Mouse (Mus musculus) heart, postnatal 0 days (tissue): ENCODE measurements around the gene Capza2. TPM values are rescaled to one million over a fixed set of nuclear protein-coding genes. Genes with fewer than 3 reads are reported as not detected.
A peak's percentile ranks its signal among the peaks of the same experiment; 100 is the strongest.

ENCODE experiments used
- ATAC-seq: fragments of 200-750 bp; cut with Nextera tagmentation; 2 replicates; pipeline ENCODE4 v1.8.0; 2017; ENCODE audit warnings: low read depth, moderate number of reproducible peaks, moderate library complexity; ENCODE audit not compliant: insufficient read depth
- DNase-seq: peaks from one replicate; pipeline ENCODE4 v3.0.0-alpha.2; 2016; ENCODE audit warnings: low spot score
- H3K27ac ChIP-seq: fragments of 300-500 bp; sonication (generic); 2 replicates; pipeline ENCODE4 v1.5.1; 2014; ENCODE audit warnings: low read depth, mild to moderate bottlenecking
- H3K27me3 ChIP-seq: fragments of 300-500 bp; sonication (generic); 2 replicates; pipeline ENCODE4 v1.6.1; 2014; ENCODE audit warnings: low read length, mixed read lengths; ENCODE audit not compliant: control insufficient read depth, insufficient read depth
- H3K36me3 ChIP-seq: fragments of 300-500 bp; sonication (generic); replicated peaks from 2 replicates; pipeline ENCODE4 v1.6.1; 2014; ENCODE audit warnings: low read length, mixed read lengths; ENCODE audit not compliant: control insufficient read depth, insufficient read depth
- H3K4me1 ChIP-seq: fragments of 300-500 bp; sonication (generic); 2 replicates; pipeline ENCODE4 v1.6.1; 2014; ENCODE audit warnings: antibody characterized with exemption; ENCODE audit not compliant: control insufficient read depth, insufficient read depth
- H3K4me2 ChIP-seq: fragments of 300-500 bp; sonication (generic); 2 replicates; pipeline ENCODE4 v1.6.1; 2014; ENCODE audit warnings: low read depth, mild to moderate bottlenecking, low read length, moderate library complexity
- H3K4me3 ChIP-seq: fragments of 300-500 bp; sonication (generic); 2 replicates; pipeline ENCODE4 v1.5.1; 2014; ENCODE audit warnings: low read depth, low read length
- H3K9ac ChIP-seq: fragments of 300-500 bp; sonication (generic); replicated peaks from 2 replicates; pipeline ENCODE4 v1.6.1; 2014; ENCODE audit warnings: low read depth, low read length, mixed read lengths
- H3K9me3 ChIP-seq: fragments of 300-500 bp; sonication (generic); replicated peaks from 2 replicates; pipeline ENCODE4 v1.6.1; 2016; ENCODE audit warnings: low read length; ENCODE audit not compliant: control insufficient read depth
- CTCF ChIP-seq: IDR thresholded peaks from 2 replicates; pipeline ENCODE4 v1.5.1; 2016; ENCODE audit warnings: antibody characterized with exemption, control low read depth, low read depth
- EP300 ChIP-seq: IDR thresholded peaks from 2 replicates; pipeline ENCODE4 v1.6.1; 2016; ENCODE audit warnings: antibody characterized with exemption, low read depth
- WGBS: fragments of 180-500 bp; shearing (Covaris S2); extraction: QIAGEN DNeasy Blood & Tissue Kit; methylation state at CpG from one replicate; pipeline ENCODE4 v1.1.7; 2014; 5-methylcytosine and 5-hydroxymethylcytosine counted together
- polyA plus RNA-seq: library from polyadenylated mRNA; unstranded; fragments of >200 nt; fragmentation: Nextera tagmentation; extraction: Ambion mirVana; gene quantifications from 2 replicates; pipeline ENCODE4 v1.2.1, GENCODE M21; 2015
- total RNA-seq: library from RNA; depleted of rRNA; stranded (reverse); fragments of >200 nt; gene quantifications from 2 replicates; pipeline ENCODE4 v1.2.3, GENCODE M21; 2014; ENCODE audit warnings: low replicate concordance

The Capza2 gene
- total and polyA plus RNA-seq, 2 experiments from 2014 or later, result 141 to 222 TPM

GRCm38 (mm10) chr6:17621436-17621835, 14.6 kb upstream of the Capza2 start:
- TF ChIP-seq CTCF, result no peak
- no peak for TF ChIP-seq EP300
- H3K9ac ChIP-seq, result no peak overlapping the region
- DNase-seq (no peak), ATAC-seq (no peak)
- H3K4me1 ChIP-seq, result no peaks in the 10 kb centered on the region
- H3K27ac ChIP-seq, result no peak overlapping the region
- H3K36me3 ChIP-seq, result no peaks in the 10 kb centered on the region
- H3K9me3 ChIP-seq, result no peaks in the 10 kb centered on the region
- no peaks in the 10 kb centered on the region for H3K27me3 ChIP-seq
- 52% methylated on average over 3 of the region's 3 CpGs for WGBS
- H3K4me2 ChIP-seq, result no peak overlapping the region
- no peak overlapping the region for H3K4me3 ChIP-seq

GRCm38 (mm10) chr6:17628701-17629455, 7.2 kb upstream of the Capza2 start:
- H3K4me1 ChIP-seq, result peaks cover 4% of the 10 kb centered on the region; the same call in 1 of the 2 replicates
- H3K27ac ChIP-seq, result peak overlapping the region; percentile 30; the same call in 1 of the 2 replicates
- TF ChIP-seq EP300 (no peak), CTCF (no peak)
- DNase-seq, result no peak
- 57% methylated on average over 6 of the region's 6 CpGs for WGBS
- no peak overlapping the region for H3K9ac ChIP-seq
- H3K27me3 ChIP-seq, result no peaks in the 10 kb centered on the region
- no peaks in the 10 kb centered on the region for H3K36me3 ChIP-seq
- ATAC-seq, result no peak
- H3K9me3 ChIP-seq, result no peaks in the 10 kb centered on the region
- H3K4me2 ChIP-seq, result no peak overlapping the region
- H3K4me3 ChIP-seq, result no peak overlapping the region

- H3K4me2 ChIP-seq, result no peak overlapping the region
- peaks cover 4% of the 10 kb centered on the region; the same call in 1 of the 2 replicates for H3K4me1 ChIP-seq
- H3K4me3 ChIP-seq, result no peak overlapping the region
- TF ChIP-seq EP300 (no peak), CTCF (no peak)
- no peak for DNase-seq
- no peaks in the 10 kb centered on the region for H3K9me3 ChIP-seq
- no peaks in the 10 kb centered on the region for H3K27me3 ChIP-seq
- no peaks in the 10 kb centered on the region for H3K36me3 ChIP-seq
- no peak overlapping the region for H3K9ac ChIP-seq
- no peak for ATAC-seq
- no peak overlapping the region for H3K27ac ChIP-seq
- 80% methylated on average over 5 of the region's 5 CpGs for WGBS
Observed at GRCm38 (mm10) chr6:17629756-17630155, 6.3 kb upstream of the Capza2 start.

- Histone ChIP-seq H3K27ac (no peak overlapping the region), H3K4me2 (no peak overlapping the region), H3K4me1 (peaks cover 4% of the 10 kb centered on the region; the same call in 1 of the 2 replicates), H3K4me3 (no peak overlapping the region), H3K36me3 (no peaks in the 10 kb centered on the region), H3K9me3 (no peaks in the 10 kb centered on the region), H3K9ac (no peak overlapping the region), H3K27me3 (no peaks in the 10 kb centered on the region)
- ATAC-seq, result no peak
- 68% methylated on average over 5 of the region's 5 CpGs for WGBS
- no peak for TF ChIP-seq CTCF
- TF ChIP-seq EP300, result no peak
- DNase-seq, result no peak
Observed at GRCm38 (mm10) chr6:17631611-17632010, 4.4 kb upstream of the Capza2 start.

DNA sequence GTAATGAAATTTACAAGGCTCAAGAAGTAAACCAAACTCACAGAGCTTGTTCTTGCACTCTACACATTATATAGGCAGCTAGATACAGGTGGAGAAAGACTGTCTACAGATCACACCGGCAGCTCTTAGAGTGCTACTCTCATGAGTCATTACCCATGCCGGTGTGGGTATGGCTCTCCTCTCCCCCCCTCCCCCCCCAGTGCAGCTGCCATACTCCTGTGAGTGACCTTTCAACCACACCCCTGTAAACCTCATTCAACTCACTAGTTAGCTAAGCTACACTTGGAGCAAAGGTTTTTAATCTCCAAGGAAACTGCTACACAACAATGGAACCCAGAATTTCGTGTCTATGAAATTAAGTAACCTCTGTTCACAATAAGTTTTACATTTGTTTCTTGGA, 2.2 kb upstream of the Capza2 start:
- TF ChIP-seq CTCF (no peak), EP300 (no peak)
- no peaks in the 10 kb centered on the region for H3K36me3 ChIP-seq
- H3K4me3 ChIP-seq, result no peak overlapping the region
- WGBS, result 46% methylated on average over 3 of the region's 3 CpGs
- no peak overlapping the region for H3K4me2 ChIP-seq
- peaks cover 6% of the 10 kb centered on the region; the same call in 1 of the 2 replicates for H3K4me1 ChIP-seq
- no peak overlapping the region for H3K27ac ChIP-seq
- no peak overlapping the region for H3K9ac ChIP-seq
- no peaks in the 10 kb centered on the region for H3K9me3 ChIP-seq
- no peak for ATAC-seq
- H3K27me3 ChIP-seq, result no peaks in the 10 kb centered on the region
- no peak for DNase-seq

- Histone ChIP-seq H3K9me3 (no peaks in the 10 kb centered on the region), H3K4me3 (no peak overlapping the region), H3K9ac (no peak overlapping the region), H3K27ac (0 out of 2 replicates have a peak overlapping the region, but pooled peaks have one; percentile 54), H3K27me3 (no peaks in the 10 kb centered on the region), H3K4me1 (peaks cover 12% of the 10 kb centered on the region), H3K36me3 (no peaks in the 10 kb centered on the region), H3K4me2 (no peak overlapping the region)
- TF ChIP-seq CTCF, result no peak
- TF ChIP-seq EP300, result no peak
- no peak for ATAC-seq
- 72% methylated on average over 3 of the region's 3 CpGs for WGBS
- no peak for DNase-seq
Observed at GRCm38 (mm10) chr6:17634992-17635391, 1.0 kb upstream of the Capza2 start.
